Mouse (Mus musculus) gastrocnemius, adult 2 months (tissue): ENCODE data around the gene Pik3r2. TPM values are rescaled to one million over a fixed set of nuclear protein-coding genes. Genes with fewer than 3 reads are reported as not detected.

Source experiments
- DNase-seq: peaks from one replicate; pipeline ENCODE4 v3.0.0; 2022
- H3K27ac ChIP-seq: fragments of 200-600 bp; 2 replicates; pipeline ENCODE4 v1.8.1; 2022; ENCODE audit warnings: mild to moderate bottlenecking
- H3K4me3 ChIP-seq: fragments of 200-600 bp; 2 replicates; pipeline ENCODE4 v1.8.1; 2022; ENCODE audit warnings: mild to moderate bottlenecking, moderate library complexity
- CTCF ChIP-seq: fragments of 200-600 bp; IDR thresholded peaks from 2 replicates; pipeline ENCODE4 v1.8.1; 2022; ENCODE audit warnings: antibody characterized with exemption, mild to moderate bottlenecking, moderate library complexity
- intact Hi-C: fragments of 180-260 bp; cut with DNase I; formaldehyde crosslinking; loops from one replicate; pipeline ENCODE4 v1.15.1; 2025
- total RNA-seq, 2 experiments: library from RNA; stranded (reverse); gene quantifications; 2 replicates each; pipeline ENCODE4 v1.2.3; 2021

The Pik3r2 gene
- total RNA-seq, 2 experiments from 2014 or later, result 13.9 to 16.2 TPM

- no peak overlapping the region for H3K27ac ChIP-seq
- TF ChIP-seq CTCF, result no peak
- intact Hi-C loops, result loop anchor here (10.0 kb wide), 1 partner anchor 46 kb away; no protein-coding TSS in a partner anchor
- DNase-seq, result no peak
- no peak overlapping the region for H3K4me3 ChIP-seq
Observed at GRCm38 (mm10) chr8:70808955-70809701, 32.6 kb upstream of the Pik3r2 start.

GRCm38 (mm10) chr8:70808239-70808638, 31.7 kb upstream of the Pik3r2 start, which contains the start of gene Il12rb1:
Gene Il12rb1, plus strand, starts transcription at chr8:70808449.
- DNase-seq, result no peak
- Histone ChIP-seq H3K27ac (no peak within 1 kb of the TSS), H3K4me3 (no peak within 1 kb of the TSS)
- TF ChIP-seq CTCF, result no peak
- intact Hi-C loops, result loop anchor here (10.0 kb wide), 1 partner anchor 47 kb away; no protein-coding TSS in a partner anchor

- TF ChIP-seq CTCF, result no peak
Observed at GRCm38 (mm10) chr8:70807304-70807703, 30.8 kb upstream of the Pik3r2 start.

GRCm38 (mm10) chr8:70806541-70806940, 30.0 kb upstream of the Pik3r2 start:
- TF ChIP-seq CTCF, result no peak
- intact Hi-C loops, result loop anchor here (10.0 kb wide), 1 partner anchor 48 kb away; no protein-coding TSS in a partner anchor
- H3K27ac ChIP-seq, result peak overlapping the region; percentile 25; the same call in 1 of the 2 replicates
- H3K4me3 ChIP-seq, result no peak overlapping the region
- DNase-seq, result no peak

More at GRCm38 (mm10) chr8:70807304-70807703, 30.8 kb upstream of the Pik3r2 start:
- H3K4me3 ChIP-seq, result no peak overlapping the region
- intact Hi-C loops, result loop anchor here (10.0 kb wide), 1 partner anchor 47 kb away; no protein-coding TSS in a partner anchor
- H3K27ac ChIP-seq, result peak overlapping the region; percentile 25; the same call in 1 of the 2 replicates
- DNase-seq, result no peak

- intact Hi-C loops, result loop anchor here (10.0 kb wide), 1 partner anchor 50 kb away; no protein-coding TSS in a partner anchor
- H3K27ac ChIP-seq, result peak within 1 kb of the TSS; percentile 68
- peak within 1 kb of the TSS; percentile 77 for H3K4me3 ChIP-seq
- peak; percentile 95 for DNase-seq
- no peak for TF ChIP-seq CTCF
Observed at GRCm38 (mm10) chr8:70804481-70805206, 28.1 kb upstream of the Pik3r2 start, which contains the start of gene Mast3. Gene Mast3, minus strand, starts transcription at chr8:70805054.

GRCm38 (mm10) chr8:70803761-70804480, 27.4 kb upstream of the Pik3r2 start:
- H3K4me3 ChIP-seq, result peak overlapping the region; percentile 77
- intact Hi-C loops, result loop anchor here (10.0 kb wide), 1 partner anchor 51 kb away; no protein-coding TSS in a partner anchor
- no peak for TF ChIP-seq CTCF
- peak; percentile 72 for DNase-seq
- H3K27ac ChIP-seq, result peak overlapping the region; percentile 53

- intact Hi-C loops, result loop anchor here (10.0 kb wide), 1 partner anchor 52 kb away; no protein-coding TSS in a partner anchor
- Histone ChIP-seq H3K27ac (no peak overlapping the region), H3K4me3 (no peak overlapping the region)
- DNase-seq, result no peak
- TF ChIP-seq CTCF, result no peak
Observed at GRCm38 (mm10) chr8:70802786-70803510, 26.4 kb upstream of the Pik3r2 start.

- DNase-seq, result no peak
- TF ChIP-seq CTCF, result no peak
- intact Hi-C loops, result loop anchor here (10.0 kb wide), 1 partner anchor 53 kb away; no protein-coding TSS in a partner anchor
- Histone ChIP-seq H3K27ac (no peak overlapping the region), H3K4me3 (no peak overlapping the region)
Observed at GRCm38 (mm10) chr8:70801830-70802229, 25.3 kb upstream of the Pik3r2 start.

GRCm38 (mm10) chr8:70801156-70801555, 24.6 kb upstream of the Pik3r2 start:
- intact Hi-C loops, result loop anchor here (10.0 kb wide), 1 partner anchor 54 kb away; no protein-coding TSS in a partner anchor

GRCm38 (mm10) chr8:70800648-70801047, 24.1 kb upstream of the Pik3r2 start:
- Histone ChIP-seq H3K27ac (no peak overlapping the region), H3K4me3 (no peak overlapping the region)
- DNase-seq, result no peak
- intact Hi-C loops, result loop anchor here (10.0 kb wide), 1 partner anchor 54 kb away; no protein-coding TSS in a partner anchor
- TF ChIP-seq CTCF, result no peak

More at GRCm38 (mm10) chr8:70801156-70801555, 24.6 kb upstream of the Pik3r2 start:
- no peak for DNase-seq
- Histone ChIP-seq H3K4me3 (no peak overlapping the region), H3K27ac (no peak overlapping the region)
- TF ChIP-seq CTCF, result no peak

- H3K27ac ChIP-seq, result peak overlapping the region; percentile 84
- DNase-seq, result peak; percentile 69
- no peak for TF ChIP-seq CTCF
- peak overlapping the region; percentile 82 for H3K4me3 ChIP-seq
- intact Hi-C loops, result no loop called here
Observed at GRCm38 (mm10) chr8:70798281-70798680, 21.8 kb upstream of the Pik3r2 start.
